Mouse (Mus musculus) MEL (cell line): ENCODE results near the gene Prrt3. TPM values are rescaled to one million over a fixed set of nuclear protein-coding genes. Genes with fewer than 3 reads are reported as not detected.

ENCODE experiments used
- DNase-seq: peaks from one replicate; pipeline ENCODE4 v3.0.0; 2011; ENCODE audit warnings: low read depth, low spot score
- H3K27ac ChIP-seq: 2 replicates; pipeline ENCODE4 v1.5.1; 2012; ENCODE audit warnings: low read depth, mild to moderate bottlenecking, control low read depth, low read length, moderate library complexity; ENCODE audit not compliant: control insufficient read depth
- H3K27me3 ChIP-seq, 2 experiments: fragments of 150-350 bp in 1 of 2; sonication (generic) in 1 of 2; 2 replicates each; pipeline ENCODE4 v1.6.1; 2012; ENCODE audit warnings: low read length in 2 of 2, mild to moderate bottlenecking in 2 of 2, improper control_type of control experiment in 1 of 2, moderate library complexity in 1 of 2; ENCODE audit not compliant: insufficient read depth in 2 of 2, control insufficient read depth in 1 of 2
- H3K36me3 ChIP-seq, 2 experiments: 2 replicates each; pipeline ENCODE4 v1.6.1; 2012 to 2014; ENCODE audit warnings: low read length in 2 of 2, improper control_type of control experiment in 1 of 2, inconsistent platforms in 1 of 2, mild to moderate bottlenecking in 1 of 2; ENCODE audit not compliant: insufficient read depth in 2 of 2, control insufficient read depth in 1 of 2
- H3K4me1 ChIP-seq, 2 experiments: fragments of 150-350 bp in 1 of 2; sonication (generic) in 1 of 2; 2 replicates each; pipeline ENCODE4 v1.6.1; 2012; ENCODE audit warnings: low read length in 2 of 2, improper control_type of control experiment in 1 of 2, mild to moderate bottlenecking in 1 of 2; ENCODE audit not compliant: insufficient read depth in 2 of 2, control insufficient read depth in 1 of 2
- H3K4me3 ChIP-seq, 2 experiments: fragments of 150-350 bp in 1 of 2; sonication (generic) in 1 of 2; 2 replicates each; pipeline ENCODE4 v1.5.1; 2012; ENCODE audit warnings: low read depth in 2 of 2, low read length in 2 of 2, mild to moderate bottlenecking in 2 of 2, moderate library complexity in 2 of 2, control low read depth in 1 of 2, improper control_type of control experiment in 1 of 2; ENCODE audit not compliant: control insufficient read depth in 1 of 2, insufficient read depth in 1 of 2
- H3K79me2 ChIP-seq: 2 replicates; pipeline ENCODE4 v1.6.1; 2012; ENCODE audit warnings: mild to moderate bottlenecking, low read length, moderate library complexity; ENCODE audit not compliant: control insufficient read depth, poor library complexity, insufficient read depth
- H3K9ac ChIP-seq: 2 replicates; pipeline ENCODE4 v1.6.1; 2012; ENCODE audit warnings: low read depth, mild to moderate bottlenecking, control low read depth, low read length, moderate library complexity; ENCODE audit not compliant: control insufficient read depth, poor library complexity, severe bottlenecking
- H3K9me3 ChIP-seq: fragments of 150-350 bp; sonication (generic); replicated peaks from 2 replicates; pipeline ENCODE4 v1.6.1; 2012; ENCODE audit warnings: mild to moderate bottlenecking, low read length, improper control_type of control experiment, moderate library complexity; ENCODE audit not compliant: insufficient read depth
- BHLHE40 ChIP-seq: IDR thresholded peaks from 2 replicates; pipeline ENCODE4 v1.6.1; 2012; ENCODE audit warnings: low read depth, mild to moderate bottlenecking, inconsistent platforms, low read length, improper control_type of control experiment, borderline replicate concordance
- CHD2 ChIP-seq: IDR thresholded peaks from 2 replicates; pipeline ENCODE4 v1.6.1; 2011; ENCODE audit warnings: low read length, improper control_type of control experiment
- ELF1 ChIP-seq: IDR thresholded peaks from 2 replicates; pipeline ENCODE4 v1.6.1; 2014; ENCODE audit warnings: low read depth, mild to moderate bottlenecking, inconsistent platforms, low read length, improper control_type of control experiment, moderate library complexity
- EP300 ChIP-seq, 2 experiments: IDR thresholded peaks; 2 replicates each; pipeline ENCODE4 v1.6.1; 2011; ENCODE audit warnings: improper control_type of control experiment in 2 of 2, low read length in 2 of 2, low read depth in 1 of 2, mild to moderate bottlenecking in 1 of 2
- ETS1 ChIP-seq: IDR thresholded peaks from 2 replicates; pipeline ENCODE4 v1.6.1; 2012; ENCODE audit warnings: low read depth, mild to moderate bottlenecking, inconsistent platforms, low read length, improper control_type of control experiment, moderate library complexity
- GABPA ChIP-seq: IDR thresholded peaks from 2 replicates; pipeline ENCODE4 v1.6.1; 2012; ENCODE audit warnings: low read depth, mild to moderate bottlenecking, inconsistent platforms, low read length, improper control_type of control experiment, moderate library complexity
- GATA1 ChIP-seq: IDR thresholded peaks from 2 replicates; pipeline ENCODE4 v1.6.1; 2011; ENCODE audit warnings: low read depth, low read length, improper control_type of control experiment
- HCFC1 ChIP-seq: IDR thresholded peaks from 2 replicates; pipeline ENCODE4 v1.6.1; 2012; ENCODE audit warnings: low read depth, mild to moderate bottlenecking, inconsistent platforms, low read length, improper control_type of control experiment, moderate library complexity
- KAT2A ChIP-seq: conservative IDR thresholded peaks from 2 replicates; pipeline ENCODE4 v1.6.1; 2012; ENCODE audit warnings: low read depth, low read length, improper control_type of control experiment, inconsistent platforms
- MAFK ChIP-seq: IDR thresholded peaks from 2 replicates; pipeline ENCODE4 v1.6.1; 2011; ENCODE audit warnings: low read depth, mild to moderate bottlenecking, low read length, improper control_type of control experiment, borderline replicate concordance
- MAZ ChIP-seq: IDR thresholded peaks from 2 replicates; pipeline ENCODE4 v1.6.1; 2012; ENCODE audit warnings: low read depth, mild to moderate bottlenecking, inconsistent platforms, low read length, improper control_type of control experiment
- MXI1 ChIP-seq: IDR thresholded peaks from 2 replicates; pipeline ENCODE4 v1.6.1; 2011; ENCODE audit warnings: mild to moderate bottlenecking, low read depth, low read length, improper control_type of control experiment
- MYB ChIP-seq: IDR thresholded peaks from 2 replicates; pipeline ENCODE4 v1.6.1; 2011; ENCODE audit warnings: mild to moderate bottlenecking, low read depth, low read length, improper control_type of control experiment
- MYC ChIP-seq: IDR thresholded peaks from 2 replicates; pipeline ENCODE4 v1.6.1; 2011; ENCODE audit warnings: low read depth, mild to moderate bottlenecking, low read length, improper control_type of control experiment, moderate library complexity
- POLR2AphosphoS2 ChIP-seq: IDR thresholded peaks from 2 replicates; pipeline ENCODE4 v1.6.1; 2011; ENCODE audit warnings: low read length, improper control_type of control experiment
- POLR2AphosphoS5 ChIP-seq: IDR thresholded peaks from 2 replicates; pipeline ENCODE4 v1.6.1; 2012; ENCODE audit warnings: low read depth, borderline replicate concordance, mild to moderate bottlenecking, inconsistent platforms, low read length, moderate library complexity, mixed read lengths
- RAD21 ChIP-seq: IDR thresholded peaks from 2 replicates; pipeline ENCODE4 v1.6.1; 2011; ENCODE audit warnings: mild to moderate bottlenecking, low read depth, low read length, improper control_type of control experiment
- RCOR1 ChIP-seq: IDR thresholded peaks from 2 replicates; pipeline ENCODE4 v1.6.1; 2012; ENCODE audit warnings: low read depth, mild to moderate bottlenecking, inconsistent platforms, low read length, improper control_type of control experiment
- SIN3A ChIP-seq: IDR thresholded peaks from 2 replicates; pipeline ENCODE4 v1.6.1; 2012; ENCODE audit warnings: low read length, improper control_type of control experiment, inconsistent platforms
- SMC3 ChIP-seq: IDR thresholded peaks from 2 replicates; pipeline ENCODE4 v1.6.1; 2011; ENCODE audit warnings: low read depth, low read length, improper control_type of control experiment
- TAL1 ChIP-seq: IDR thresholded peaks from 2 replicates; pipeline ENCODE4 v1.6.1; 2012; ENCODE audit warnings: mild to moderate bottlenecking, inconsistent platforms, low read length, moderate library complexity, mixed read lengths
- TBP ChIP-seq: IDR thresholded peaks from 2 replicates; pipeline ENCODE4 v1.8.0; 2011; ENCODE audit warnings: low read depth, low read length, improper control_type of control experiment
- TCF12 ChIP-seq: IDR thresholded peaks from 2 replicates; pipeline ENCODE4 v1.6.1; 2014; ENCODE audit warnings: low read depth, mild to moderate bottlenecking, inconsistent platforms, low read length, improper control_type of control experiment, moderate library complexity
- UBTF ChIP-seq: IDR thresholded peaks from 2 replicates; pipeline ENCODE4 v1.6.1; 2012; ENCODE audit warnings: low read depth, mild to moderate bottlenecking, inconsistent platforms, low read length, improper control_type of control experiment, moderate library complexity, borderline replicate concordance; ENCODE audit not compliant: insufficient read depth
- USF1 ChIP-seq: IDR thresholded peaks from 2 replicates; pipeline ENCODE4 v1.6.1; 2014; ENCODE audit warnings: low read depth, mild to moderate bottlenecking, inconsistent platforms, low read length, improper control_type of control experiment, moderate library complexity
- USF2 ChIP-seq, 2 experiments: IDR thresholded peaks; 2 replicates each; pipeline ENCODE4 v1.6.1; 2011 to 2012; ENCODE audit warnings: improper control_type of control experiment in 2 of 2, low read length in 2 of 2, borderline replicate concordance in 1 of 2, inconsistent platforms in 1 of 2, low read depth in 1 of 2, mild to moderate bottlenecking in 1 of 2; ENCODE audit not compliant: insufficient read depth in 1 of 2
- ZKSCAN1 ChIP-seq: IDR thresholded peaks from 2 replicates; pipeline ENCODE4 v1.6.1; 2012; ENCODE audit warnings: low read depth, mild to moderate bottlenecking, inconsistent platforms, low read length, improper control_type of control experiment, moderate library complexity
- ZMIZ1 ChIP-seq: IDR thresholded peaks from 2 replicates; pipeline ENCODE4 v1.6.1; 2012; ENCODE audit warnings: low read depth, mild to moderate bottlenecking, inconsistent platforms, low read length, improper control_type of control experiment, moderate library complexity
- polyA plus RNA-seq, 2 experiments: library from polyadenylated mRNA; stranded (reverse) in 1 of 2; unstranded in 1 of 2; fragments of >175 nt in 1 of 2; fragments of >200 nt in 1 of 2; gene quantifications; 2 replicates each; pipeline versions ENCODE4 v1.2.1 to v1.2.4; 2012; ENCODE audit warnings: low replicate concordance in 2 of 2, low read depth in 1 of 2; ENCODE audit not compliant: insufficient read length in 2 of 2, insufficient read depth in 1 of 2, missing spikeins in 1 of 2
- total RNA-seq: library from RNA; depleted of rRNA; stranded (reverse); fragments of 300-350 nt; gene quantifications from 2 replicates; pipeline ENCODE4 v1.2.3, GENCODE M21; 2012

Prrt3 gene
- total and polyA plus RNA-seq, 3 experiments = 0.08 to 0.10 TPM; not detected in 1

DNA sequence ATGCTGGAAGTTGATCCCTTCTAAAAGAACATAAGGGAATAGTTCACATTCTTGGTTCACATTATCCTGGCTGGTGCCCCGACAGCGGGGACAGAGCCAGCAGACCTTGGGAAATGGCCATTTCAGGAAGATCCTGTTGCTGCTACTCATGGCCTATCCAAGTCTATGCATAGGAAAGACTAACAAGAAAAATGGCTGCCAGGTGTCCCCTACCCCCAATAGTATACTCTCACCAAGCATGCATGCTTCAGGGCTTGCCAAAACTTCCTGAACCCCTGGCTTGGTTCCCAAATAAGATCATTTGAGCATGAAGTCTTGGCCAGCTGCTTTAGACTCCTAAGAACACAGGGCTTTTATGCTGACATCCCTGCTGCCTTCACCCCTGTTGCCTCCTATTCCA is 49.9 kb downstream of the Prrt3 start:
- Histone ChIP-seq H3K4me3 (no peak overlapping the region), H3K27ac (no peak overlapping the region), H3K79me2 (no peaks in the 10 kb centered on the region), H3K4me1 (no peaks in the 10 kb centered on the region), H3K36me3 (peaks cover 0 to 7% of the 10 kb centered on the region in 2 experiments; a peak in 2 of 4 replicates), H3K27me3 (no peaks in the 10 kb centered on the region; a peak in 2 of 4 replicates), H3K9ac (no peak overlapping the region), H3K9me3 (no peaks in the 10 kb centered on the region)
- DNase-seq = no peak
- TF ChIP-seq ELF1 = no peak
- TF ChIP-seq MAFK = no peak
- TF ChIP-seq RCOR1 = no peak
- TF ChIP-seq BHLHE40 = no peak
- no peak for TF ChIP-seq CHD2
- no peak for TF ChIP-seq SIN3A
- TF ChIP-seq POLR2AphosphoS2 = no peak
- TF ChIP-seq POLR2AphosphoS5 = no peak
- TF ChIP-seq GATA1 = no peak
- TF ChIP-seq SMC3 = no peak
- no peak for TF ChIP-seq HCFC1
- no peak for TF ChIP-seq TCF12
- TF ChIP-seq MAZ = no peak
- TF ChIP-seq USF1 = no peak
- TF ChIP-seq EP300 (IDR thresholded peaks at IDR 0.05; ENCODE audit: low read depth in 1 of 2, low read length in 2 of 2) = no peak
- no peak for TF ChIP-seq GABPA
- TF ChIP-seq RAD21 = no peak
- no peak for TF ChIP-seq MYC
- TF ChIP-seq ZMIZ1 = no peak
- TF ChIP-seq MXI1 = no peak

DNA sequence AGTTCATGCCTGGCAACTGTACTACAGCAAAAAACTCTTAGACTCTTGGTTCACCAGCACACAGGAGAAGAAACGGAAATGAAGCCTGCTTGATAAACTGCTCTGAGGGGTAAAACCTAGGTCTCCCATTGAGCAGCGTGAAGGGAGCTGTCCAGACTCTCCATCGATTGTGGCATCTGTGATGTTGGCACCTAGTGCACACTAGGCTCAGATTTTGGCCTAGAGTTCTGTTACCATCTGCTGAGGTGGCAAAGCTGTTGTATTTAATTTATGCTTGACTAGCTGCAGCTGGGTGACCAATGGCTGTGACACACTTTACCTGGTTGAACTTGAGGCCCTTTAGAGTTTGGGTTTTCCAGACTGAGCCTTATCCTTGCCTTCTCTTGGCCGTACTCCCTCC is 54.1 kb downstream of the Prrt3 start:
- Histone ChIP-seq H3K9ac (no peak overlapping the region), H3K9me3 (no peaks in the 10 kb centered on the region), H3K27me3 (no peaks in the 10 kb centered on the region; a peak in 1 of 4 replicates), H3K36me3 (peaks cover 10 to 12% of the 10 kb centered on the region in 2 experiments), H3K4me1 (peaks cover 4 to 11% of the 10 kb centered on the region in 2 experiments), H3K27ac (no peak overlapping the region), H3K79me2 (peaks cover 16% of the 10 kb centered on the region), H3K4me3 (no peak overlapping the region)
- TF ChIP-seq MYC (no peak), MAFK (no peak), BHLHE40 (no peak), TBP (no peak), USF2 (IDR thresholded peaks at IDR 0.05; ENCODE audit: borderline replicate concordance in 1 of 2, insufficient read depth in 1 of 2, low read depth in 1 of 2, low read length in 2 of 2) (no peak), ETS1 (no peak), MXI1 (no peak), RCOR1 (no peak), KAT2A (no peak), UBTF (no peak), MYB (no peak), MAZ (no peak), ELF1 (no peak), TAL1 (no peak), CHD2 (no peak), HCFC1 (no peak), ZKSCAN1 (no peak)
- no peak for DNase-seq
